Mouse (Mus musculus) gastrocnemius, postnatal 25 days (tissue): ENCODE measurements around the gene Pacsin2. TPM values are rescaled to one million over a fixed set of nuclear protein-coding genes. Genes with fewer than 3 reads are reported as not detected.

Experiments used
- DNase-seq: peaks from one replicate; pipeline ENCODE4 v3.0.0; 2022
- total RNA-seq, 2 experiments: library from RNA; stranded (reverse); gene quantifications; 1 replicate in 1 of 2; 2 replicates in 1 of 2; pipeline ENCODE4 v1.2.3; 2021

The Pacsin2 gene
- total RNA-seq, 2 experiments from 2014 or later: 51.6 to 53.8 TPM

- no peak for DNase-seq
Observed at GRCm38 (mm10) chr15:83452219-83452760, 12.1 kb downstream of the Pacsin2 start.

DNA sequence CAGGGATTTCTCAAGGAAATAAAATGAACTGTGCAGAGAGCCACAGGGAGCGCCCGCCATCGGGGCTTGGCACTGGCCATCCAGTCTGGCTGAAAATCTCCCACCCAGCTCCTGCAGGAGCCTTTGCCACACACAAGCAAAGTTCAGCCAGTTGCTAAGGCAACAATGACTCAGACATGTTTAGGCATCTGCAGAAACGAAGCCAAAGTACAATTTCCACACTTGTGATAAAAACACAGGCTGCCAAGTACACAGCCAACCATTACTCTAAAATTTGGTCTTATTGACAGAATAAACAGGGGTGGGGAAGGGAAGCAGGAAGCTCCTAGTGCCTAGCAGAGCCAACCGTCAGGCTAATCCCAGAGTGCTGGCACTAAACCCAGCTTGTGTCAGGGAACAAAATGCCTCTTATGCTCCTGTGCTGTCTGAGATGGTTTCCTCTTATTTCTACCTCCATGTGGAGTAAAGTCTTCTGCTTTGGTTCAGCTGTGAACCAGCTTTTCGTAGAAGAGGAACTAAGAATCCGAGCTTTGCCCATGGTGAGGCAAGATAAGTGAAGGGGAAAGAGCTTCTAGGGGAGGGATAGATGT is 12.7 kb downstream of the Pacsin2 start:
- peak; percentile 50 for DNase-seq

- no peak for DNase-seq
Observed at GRCm38 (mm10) chr15:83450007-83450406, 14.4 kb downstream of the Pacsin2 start.

DNA sequence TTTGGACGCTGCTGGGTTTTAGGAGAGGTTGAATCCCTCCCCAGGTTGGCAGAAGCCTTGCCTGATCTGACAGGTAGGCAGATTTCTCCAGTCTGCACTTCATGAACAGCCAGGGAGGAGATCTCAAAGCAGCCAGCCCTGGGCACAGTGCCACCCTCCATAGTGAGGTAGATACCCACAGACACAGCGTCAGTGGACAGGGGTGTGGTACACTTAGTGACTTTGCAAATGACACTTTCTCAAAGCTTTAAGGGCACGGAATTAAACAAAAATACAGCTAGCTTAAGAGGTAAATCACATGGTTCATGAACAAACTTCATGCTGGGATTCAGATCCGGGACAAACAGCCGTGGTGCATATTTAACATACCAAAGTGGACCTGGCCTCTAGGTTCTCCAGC is 15.8 kb downstream of the Pacsin2 start:
- no peak for DNase-seq

DNA sequence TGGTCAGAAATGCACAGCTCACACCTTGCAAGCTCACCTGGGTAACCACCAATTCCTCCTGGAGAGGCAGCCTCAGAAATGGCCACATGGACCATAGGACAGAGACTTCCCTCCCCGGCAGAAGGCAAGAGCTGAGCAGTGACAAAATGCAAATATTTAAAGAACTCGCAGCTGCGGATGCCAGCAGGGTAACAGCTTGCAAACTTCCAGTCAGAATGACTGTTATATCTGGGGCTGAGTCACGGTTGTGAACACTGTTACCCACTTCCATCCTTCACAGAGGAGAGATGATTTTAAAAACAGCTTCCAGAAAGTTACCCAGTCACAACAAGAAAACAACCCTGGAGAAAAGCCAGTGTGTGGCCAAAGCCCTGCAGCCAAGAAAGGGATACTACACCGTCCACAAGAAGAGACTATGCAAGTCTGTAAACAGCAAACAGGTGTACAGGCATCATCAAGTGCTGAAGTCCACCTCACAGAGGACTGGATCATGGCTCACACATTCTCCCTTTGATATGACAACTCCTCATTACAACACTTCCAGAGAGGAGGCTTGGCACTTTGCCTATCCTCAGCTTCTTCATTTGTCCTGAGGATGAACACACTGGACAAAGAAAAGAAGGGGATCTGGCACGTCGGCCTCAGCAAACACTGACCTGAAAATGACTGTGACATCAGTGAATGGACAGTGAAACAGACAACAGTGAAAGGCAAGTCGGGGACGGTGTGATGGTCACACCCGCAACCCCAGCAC is 16.4 kb downstream of the Pacsin2 start:
- DNase-seq: no peak

DNA sequence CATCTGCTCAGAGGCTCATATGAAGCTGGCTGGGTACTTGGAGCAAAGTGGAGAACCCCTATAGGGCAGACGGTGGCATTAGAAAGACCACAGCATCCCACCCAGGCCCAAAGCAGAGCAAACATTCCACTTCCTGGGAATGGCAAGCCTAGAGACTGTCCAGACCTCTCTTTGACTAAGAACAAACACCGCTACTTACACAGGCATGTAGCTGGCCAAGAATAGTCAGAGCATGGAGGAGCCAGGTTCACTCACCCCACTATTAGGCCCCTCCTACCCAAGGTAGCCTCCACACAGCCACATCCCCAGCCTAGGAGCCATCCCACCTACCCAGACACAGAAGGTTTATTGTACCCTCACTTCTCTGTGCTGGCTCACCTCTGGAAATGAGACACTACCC is 18.5 kb downstream of the Pacsin2 start:
- DNase-seq: no peak

- no peak for DNase-seq
Observed at GRCm38 (mm10) chr15:83445383-83445782, 19.0 kb downstream of the Pacsin2 start.

DNA sequence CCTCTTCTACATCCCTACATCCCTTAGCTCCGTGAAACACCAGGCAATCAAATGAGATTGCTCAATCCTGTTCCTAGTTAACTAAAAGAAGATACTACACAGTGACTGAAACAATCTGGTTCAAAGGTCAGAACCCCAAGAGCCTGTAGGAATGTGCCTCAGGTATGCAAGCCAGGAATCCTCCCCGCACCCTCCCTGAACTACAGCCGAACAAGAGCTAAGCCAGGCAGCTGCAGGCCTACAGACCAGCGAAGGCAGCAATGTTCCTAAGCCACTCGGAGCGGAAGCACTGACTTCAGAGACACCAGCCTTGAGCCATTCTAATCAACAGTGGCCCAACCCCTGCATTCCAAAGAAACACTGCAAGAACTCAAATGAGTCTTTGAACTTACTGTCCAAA is 20.0 kb downstream of the Pacsin2 start:
- DNase-seq: no peak

GRCm38 (mm10) chr15:83442495-83443037 is 21.8 kb downstream of the Pacsin2 start:
- no peak for DNase-seq

DNA sequence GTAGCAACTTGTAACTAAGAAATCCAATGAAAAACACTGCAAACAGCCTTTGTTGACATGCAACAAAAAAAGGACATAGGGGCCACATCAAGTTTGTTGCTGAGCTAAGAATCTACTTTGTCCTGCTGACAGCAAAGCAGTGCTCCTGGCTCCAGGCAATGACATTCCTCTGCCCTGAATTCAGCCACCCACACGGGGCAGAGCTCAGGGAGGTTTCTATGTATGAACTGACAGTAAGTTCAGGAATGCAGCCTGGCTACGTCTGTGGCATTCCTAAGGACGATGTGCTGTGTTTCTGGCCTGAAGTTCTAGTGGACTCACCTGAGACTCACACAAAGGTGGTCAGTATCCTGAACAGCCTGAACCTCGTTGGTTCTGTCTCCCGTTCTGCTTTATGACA is 23.7 kb downstream of the Pacsin2 start:
- no peak for DNase-seq

- DNase-seq: no peak
Observed at GRCm38 (mm10) chr15:83436541-83436940, 27.9 kb downstream of the Pacsin2 start.

GRCm38 (mm10) chr15:83435324-83436090 is 28.9 kb downstream of the Pacsin2 start:
- DNase-seq: no peak

GRCm38 (mm10) chr15:83434692-83435091 is 29.7 kb downstream of the Pacsin2 start:
- no peak for DNase-seq

GRCm38 (mm10) chr15:83433344-83433743 is 31.1 kb downstream of the Pacsin2 start:
- no peak for DNase-seq

DNA sequence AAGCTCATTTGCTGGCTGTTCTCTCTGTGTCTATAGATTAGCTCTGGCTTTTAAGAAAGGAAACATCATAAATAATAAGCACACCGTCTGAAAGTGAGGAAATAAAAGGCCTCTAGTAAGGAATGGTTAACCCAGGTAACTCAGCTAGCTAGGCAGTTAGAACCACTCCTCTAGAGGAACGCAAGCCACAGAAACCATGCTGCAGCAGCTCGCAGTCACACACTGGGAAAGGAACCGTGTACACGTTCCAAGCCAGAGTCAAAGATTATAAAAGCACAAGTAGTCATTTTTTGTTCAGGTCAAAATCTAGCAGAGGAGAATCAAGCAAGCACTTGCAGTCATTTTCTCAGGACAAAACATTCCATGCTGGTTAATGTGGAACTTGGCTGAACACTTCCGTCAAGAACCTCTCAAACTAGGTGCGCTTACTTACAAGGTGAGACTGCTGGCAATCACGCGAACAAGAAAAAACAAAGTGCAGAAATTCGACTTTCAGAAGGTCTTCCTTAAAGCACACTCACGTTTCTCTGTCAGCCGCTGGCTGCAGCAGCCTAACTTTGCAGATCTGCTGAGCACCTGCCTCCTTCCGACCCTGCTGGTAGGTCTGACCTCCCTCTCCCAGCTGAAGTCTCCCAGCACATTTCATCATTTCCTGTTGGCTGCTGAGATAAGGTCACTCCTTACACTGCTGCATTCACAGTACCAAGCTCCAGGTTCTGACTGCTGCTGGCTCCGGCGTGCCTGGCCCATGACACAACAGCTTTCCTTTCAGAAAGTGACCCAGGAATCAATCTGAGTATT is 32.0 kb downstream of the Pacsin2 start:
- DNase-seq: peak; percentile 69

DNA sequence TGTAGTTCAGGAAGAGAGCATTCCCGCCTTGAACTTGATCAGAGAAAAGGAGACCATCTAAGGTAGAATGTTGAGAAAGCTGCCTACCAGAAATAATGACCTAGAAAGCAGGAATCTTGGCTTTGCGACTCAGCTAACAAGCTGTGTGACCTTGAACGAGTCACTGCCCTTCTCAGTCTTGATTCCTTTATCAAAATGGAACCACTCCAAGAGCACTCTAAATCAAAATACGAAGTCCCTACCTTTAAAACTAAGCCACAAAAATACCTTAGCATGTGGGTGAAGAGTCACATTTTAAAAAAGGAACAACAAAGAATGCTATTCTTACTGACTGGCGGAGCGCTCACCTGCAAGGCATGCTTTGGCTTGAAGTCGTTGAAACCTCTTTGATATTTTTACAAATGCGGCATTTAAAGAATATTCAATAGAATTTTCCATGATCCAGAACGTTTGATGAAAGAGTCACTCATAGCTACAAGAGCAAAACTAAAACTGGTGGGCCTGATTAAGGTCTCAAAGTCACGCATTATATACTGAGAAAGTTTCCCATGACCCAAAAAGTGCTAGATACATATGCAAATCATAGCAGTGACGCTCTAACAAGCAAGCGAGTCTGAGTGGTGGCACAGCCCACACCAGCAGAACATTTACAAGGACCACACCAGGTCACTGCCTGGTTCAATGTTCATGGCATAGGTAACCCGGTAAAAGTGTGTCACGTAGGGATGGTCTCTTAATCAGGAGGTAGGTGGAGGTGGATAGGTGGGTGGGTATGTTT is 33.2 kb downstream of the Pacsin2 start:
- DNase-seq: no peak

DNA sequence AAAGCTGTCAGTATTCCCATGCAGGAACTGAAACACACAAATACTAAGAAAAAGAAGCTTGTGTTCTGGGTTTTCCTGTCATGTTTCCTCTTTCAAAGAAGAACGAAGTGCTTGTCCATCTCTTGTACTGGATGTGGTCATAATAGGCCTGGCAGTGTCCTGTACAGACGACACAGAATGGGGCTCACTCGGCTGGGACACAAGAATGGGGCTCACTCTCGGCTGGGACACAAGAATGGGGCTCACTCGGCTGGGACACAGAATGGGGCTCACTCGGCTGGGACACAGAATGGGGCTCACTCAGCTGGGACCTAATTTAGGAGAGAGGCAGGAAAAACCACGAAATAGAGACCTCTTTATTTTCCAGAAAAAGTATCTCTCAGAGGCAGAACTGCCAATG is 34.0 kb downstream of the Pacsin2 start:
- no peak for DNase-seq

DNA sequence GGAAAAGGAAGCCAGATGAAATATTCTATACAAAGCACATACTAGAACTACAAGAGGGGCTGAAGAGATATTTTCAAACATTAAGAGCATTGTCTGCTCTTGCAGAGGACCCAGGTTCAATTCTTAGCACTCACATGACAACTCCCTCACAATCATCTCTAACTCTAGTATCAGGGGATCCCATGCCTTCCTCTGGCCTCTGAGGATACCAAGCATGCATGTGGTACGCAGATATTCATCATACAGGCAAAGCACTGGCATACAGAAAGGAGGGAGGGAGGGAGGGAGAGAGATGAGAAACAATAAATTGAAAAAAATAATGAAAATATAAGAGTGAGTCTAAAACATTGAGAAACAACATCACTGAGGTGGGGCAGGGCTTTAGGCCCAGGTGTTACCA is 35.8 kb downstream of the Pacsin2 start:
- DNase-seq: no peak

GRCm38 (mm10) chr15:83427294-83428163 is 36.9 kb downstream of the Pacsin2 start:
- DNase-seq: no peak

DNA sequence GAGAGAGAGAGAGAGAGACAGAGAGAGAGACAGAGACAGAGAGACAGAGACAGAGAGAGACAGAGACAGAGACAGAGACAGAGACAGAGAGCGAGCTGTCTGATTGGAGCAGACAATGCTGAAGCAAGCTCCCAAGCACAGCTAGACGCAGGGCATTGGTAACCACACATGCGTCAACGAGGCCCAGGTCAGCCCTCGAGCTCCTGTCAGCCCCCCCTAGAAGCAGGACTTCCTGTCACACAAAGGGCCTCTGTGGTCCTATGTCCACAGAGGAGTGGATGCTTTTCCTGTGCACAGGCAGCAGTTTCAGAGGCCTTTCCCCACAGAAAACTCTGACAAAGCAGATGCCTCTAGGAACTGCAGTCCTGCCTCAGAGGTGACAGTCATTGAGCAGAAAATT is 38.6 kb downstream of the Pacsin2 start:
- DNase-seq: no peak
